Mouse (Mus musculus): ENCODE measurements around the gene Ywhae. TPM values are rescaled to one million over a fixed set of nuclear protein-coding genes. Genes with fewer than 3 reads are reported as not detected.
"Not testable (repeated sequence)": the region's sequence is repeated elsewhere in the genome, so short reads cannot be mapped to it uniquely, and the experiment has no call there.

Ywhae gene
- total RNA-seq (2022): 100 to 1,000 TPM; 471 to 532 (median 523) TPM

DNA sequence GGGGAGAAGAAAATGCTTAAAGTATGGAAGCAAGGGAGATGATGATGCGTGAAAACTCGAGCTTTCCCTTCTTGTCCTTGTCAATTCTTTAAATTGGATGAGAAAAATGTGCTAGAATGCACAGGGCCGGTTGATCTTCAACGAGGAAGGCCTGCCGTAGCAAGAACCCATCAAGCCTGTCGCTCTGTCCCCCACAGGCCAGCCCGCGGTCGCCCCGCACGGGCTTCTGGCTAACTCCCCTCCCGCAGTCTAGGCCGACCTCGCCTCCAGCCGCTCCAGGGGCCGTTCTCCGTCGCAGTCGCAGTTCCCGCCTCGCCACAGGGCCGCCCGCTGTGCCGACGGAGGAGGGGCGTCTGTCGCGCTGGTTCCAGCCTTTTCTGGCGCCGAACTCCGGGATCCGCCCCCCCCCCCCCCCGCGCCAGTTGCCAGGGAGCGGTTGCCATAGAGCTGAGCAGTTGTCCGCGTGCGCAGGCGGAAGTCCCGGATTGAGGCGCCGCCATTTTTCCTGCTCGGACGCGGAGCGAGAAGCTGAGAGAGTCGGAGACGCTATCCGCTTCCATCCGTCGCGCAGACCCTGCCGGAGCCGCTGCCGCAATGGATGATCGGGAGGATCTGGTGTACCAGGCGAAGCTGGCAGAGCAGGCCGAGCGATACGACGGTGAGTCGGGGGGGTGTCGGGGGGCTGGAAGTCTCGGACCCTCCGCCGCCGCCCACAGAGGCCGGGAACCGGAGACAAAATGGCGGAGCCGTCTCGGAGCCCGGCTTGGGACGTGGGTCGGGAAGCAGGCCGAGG lies at the start of gene Ywhae:
Gene Ywhae (plus strand): TSS at position 436 of the 793 bp plus-strand sequence.
- peak; percentile 91 for DNase-seq (ENCODE audit: low spot score)

DNA sequence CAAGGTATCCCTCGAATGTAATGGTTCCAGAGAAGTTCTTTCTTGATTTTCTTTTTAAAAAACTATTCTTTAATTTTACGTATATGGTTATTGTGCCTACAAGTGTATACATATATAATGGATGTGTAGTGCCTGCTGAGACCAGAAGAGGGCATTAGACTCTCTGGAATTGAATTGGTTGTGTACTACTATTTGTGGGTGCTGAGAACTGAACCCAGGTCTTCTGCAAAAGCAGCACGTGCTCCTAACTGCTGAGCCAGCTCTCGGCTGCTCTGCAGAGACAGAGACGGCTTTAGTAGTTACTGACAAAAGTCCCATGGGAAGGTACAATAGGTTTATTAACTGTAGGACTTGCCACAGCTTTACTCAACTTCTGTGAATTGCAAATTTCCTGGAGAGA lies 48.2 kb upstream of the Ywhae start:
- no peak for DNase-seq (ENCODE audit: low spot score)

DNA sequence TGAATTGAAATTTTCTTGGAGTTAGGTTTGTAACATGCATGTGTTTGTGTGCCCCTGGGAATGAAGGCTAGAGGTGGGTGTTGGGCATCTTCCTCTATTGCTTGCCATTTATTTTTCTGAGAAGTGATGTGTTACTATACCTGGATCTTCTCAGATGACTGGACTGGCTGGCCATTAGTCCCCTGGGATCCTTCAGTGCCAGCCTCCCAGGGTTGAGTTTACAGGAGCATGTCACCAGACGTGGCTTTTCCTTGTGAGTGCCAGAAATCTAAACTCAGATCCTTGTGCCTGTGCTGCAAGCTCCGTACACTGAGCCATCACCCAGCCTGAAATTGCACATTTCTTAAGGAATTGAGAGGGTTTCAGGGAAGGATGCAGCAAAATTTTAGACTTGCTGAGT lies 47.7 kb upstream of the Ywhae start:
- DNase-seq (ENCODE audit: low spot score): no peak

DNA sequence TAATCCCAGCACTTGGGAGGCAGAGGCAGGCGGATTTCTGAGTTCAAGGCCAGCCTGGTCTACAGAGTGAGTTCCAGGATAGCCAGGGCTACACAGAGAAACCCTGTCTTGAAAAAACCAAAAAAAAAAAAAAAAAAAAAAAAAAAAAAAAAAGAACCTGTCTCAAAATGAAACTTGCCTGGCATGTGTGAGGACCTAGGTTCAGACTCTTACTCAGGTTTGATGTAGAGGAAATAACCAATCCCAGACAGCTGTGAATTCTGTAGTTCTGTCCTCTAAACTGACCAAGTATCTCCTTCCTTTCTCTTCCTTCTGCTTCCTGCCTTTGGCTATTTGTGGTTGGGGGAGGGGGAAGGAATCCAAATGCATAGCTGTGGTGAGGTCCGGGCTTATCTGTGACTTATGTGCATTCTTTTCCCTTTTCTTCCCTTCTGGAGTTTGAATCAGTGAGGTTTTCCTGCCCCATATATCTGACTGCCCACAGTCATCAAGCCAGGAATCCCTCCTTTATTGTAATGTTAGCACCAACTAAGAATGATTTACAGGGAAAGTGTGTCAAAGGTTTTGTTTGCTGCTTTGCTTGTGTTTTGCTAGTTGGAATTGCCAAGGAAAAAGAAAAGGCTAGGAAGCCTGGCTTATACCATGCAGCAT lies 45.2 kb upstream of the Ywhae start:
- DNase-seq (ENCODE audit: low spot score): no peak

DNA sequence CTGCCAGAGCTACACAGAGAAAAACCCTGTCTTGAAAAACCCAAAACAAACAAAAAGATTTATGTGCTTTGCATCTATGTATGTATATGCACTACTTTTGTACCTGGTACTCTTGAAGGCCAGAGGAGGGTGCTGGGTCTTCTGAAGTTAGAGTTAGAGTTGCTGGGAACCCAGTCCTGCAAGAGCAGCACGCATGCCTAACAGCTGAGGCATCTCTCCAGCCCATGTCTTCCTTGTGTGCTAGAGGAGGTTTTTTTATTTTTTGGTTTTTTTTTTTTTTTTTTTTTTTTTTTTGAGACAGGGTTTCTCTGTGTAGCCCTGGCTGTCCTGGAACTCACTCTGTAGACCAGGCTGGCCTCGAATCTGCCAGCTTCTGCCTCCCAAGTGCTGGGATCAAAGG lies 44.5 kb upstream of the Ywhae start:
- no peak for DNase-seq (ENCODE audit: low spot score)

DNA sequence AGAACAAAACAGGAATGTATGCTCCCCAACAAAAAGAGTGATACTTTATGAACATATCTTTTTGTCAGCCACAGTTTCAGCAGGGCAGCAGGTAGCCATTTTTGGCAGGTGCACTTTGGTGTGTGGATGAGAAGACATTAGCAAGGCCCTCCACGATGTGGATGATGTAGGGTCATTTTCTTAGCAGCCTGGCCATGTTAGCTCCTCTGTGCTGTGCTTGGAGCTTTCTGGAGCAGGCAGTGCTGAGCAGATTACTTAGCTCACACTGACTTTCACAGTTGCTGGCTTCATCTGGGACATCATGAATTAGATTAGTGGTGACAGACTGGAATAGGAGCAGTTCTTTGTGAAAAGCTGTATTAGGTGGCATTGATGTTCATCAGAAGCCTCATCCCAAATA lies 42.7 kb upstream of the Ywhae start:
- no peak for DNase-seq (ENCODE audit: low spot score)

DNA sequence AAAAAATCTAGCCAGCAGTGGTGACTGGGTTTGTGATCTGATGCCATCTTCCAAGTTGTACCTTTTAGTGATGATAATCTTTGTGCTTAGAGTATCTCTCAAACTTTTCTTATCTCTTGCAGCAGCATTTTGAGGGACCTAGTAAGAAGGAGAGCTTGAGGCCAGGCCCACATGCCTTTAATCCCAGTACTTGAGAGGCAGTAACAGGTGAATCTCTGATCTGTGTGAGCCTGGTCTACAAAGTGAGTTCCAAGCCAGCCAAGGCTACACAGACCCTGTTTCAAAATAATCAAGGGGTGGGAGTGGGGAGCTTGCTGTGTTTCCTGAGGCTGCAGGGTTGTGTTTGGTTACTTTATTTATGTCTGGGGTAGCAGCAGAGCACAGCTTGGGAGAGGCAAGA lies 41.6 kb upstream of the Ywhae start:
- DNase-seq (ENCODE audit: low spot score): no peak

DNA sequence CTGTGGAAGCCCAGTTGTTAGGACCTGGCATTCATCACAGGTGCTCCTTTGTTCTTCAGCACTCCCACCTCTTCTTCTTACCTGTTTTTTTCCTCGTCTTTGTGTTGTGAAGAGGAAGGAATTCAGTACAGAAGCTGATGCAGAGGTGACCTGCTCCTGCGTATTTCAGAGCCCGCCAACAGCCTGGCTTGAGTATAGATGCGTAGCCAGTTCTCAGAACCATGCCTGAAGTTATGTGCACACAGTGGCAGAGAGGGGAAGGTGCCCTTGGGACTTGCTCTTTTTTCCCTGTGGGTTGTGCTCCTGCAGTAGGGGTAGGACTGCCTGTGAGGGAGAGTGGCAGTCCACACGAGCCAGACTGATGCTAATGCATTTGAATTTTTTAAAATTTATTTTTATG lies 39.1 kb upstream of the Ywhae start:
- DNase-seq (ENCODE audit: low spot score): no peak

DNA sequence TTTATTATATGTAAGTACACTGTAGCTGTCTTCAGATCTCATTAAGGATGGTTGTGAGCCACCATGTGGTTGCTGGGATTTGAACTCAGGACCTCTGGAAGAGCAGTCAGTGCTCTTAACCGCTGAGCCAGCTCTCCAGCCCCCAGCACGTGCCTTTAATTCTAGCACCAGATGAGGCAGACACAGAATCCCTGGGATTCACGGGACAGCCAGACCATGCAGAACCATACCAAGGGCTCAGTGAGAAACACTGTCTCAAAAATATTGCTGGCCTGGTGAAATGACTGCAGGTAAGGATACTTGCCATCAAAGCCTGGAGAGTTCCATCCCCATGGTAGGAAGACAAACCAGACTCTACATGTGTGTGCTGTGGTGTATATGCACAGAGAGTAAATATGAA lies 35.2 kb upstream of the Ywhae start:
- not testable (repeated sequence) for DNase-seq (ENCODE audit: low spot score)

DNA sequence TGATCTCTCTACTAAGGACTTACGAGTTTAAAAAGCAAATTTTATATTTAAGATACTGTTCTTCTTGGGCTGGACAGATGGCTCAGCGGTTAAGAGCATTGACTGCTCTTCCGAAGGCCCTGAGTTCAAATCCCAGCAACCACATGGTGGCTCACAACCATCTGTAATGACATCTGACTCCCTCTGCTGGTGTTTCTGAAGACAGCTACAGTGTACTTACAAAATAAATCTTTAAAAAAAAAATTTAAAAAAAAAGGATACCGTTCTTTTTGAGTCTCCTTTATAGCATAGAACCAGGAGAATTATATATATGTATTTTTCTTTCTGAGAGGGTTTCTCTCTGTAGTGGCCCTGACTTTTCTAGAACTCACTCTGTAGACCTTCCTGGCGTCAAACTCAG lies 32.1 kb upstream of the Ywhae start:
- DNase-seq (ENCODE audit: low spot score): no peak

DNA sequence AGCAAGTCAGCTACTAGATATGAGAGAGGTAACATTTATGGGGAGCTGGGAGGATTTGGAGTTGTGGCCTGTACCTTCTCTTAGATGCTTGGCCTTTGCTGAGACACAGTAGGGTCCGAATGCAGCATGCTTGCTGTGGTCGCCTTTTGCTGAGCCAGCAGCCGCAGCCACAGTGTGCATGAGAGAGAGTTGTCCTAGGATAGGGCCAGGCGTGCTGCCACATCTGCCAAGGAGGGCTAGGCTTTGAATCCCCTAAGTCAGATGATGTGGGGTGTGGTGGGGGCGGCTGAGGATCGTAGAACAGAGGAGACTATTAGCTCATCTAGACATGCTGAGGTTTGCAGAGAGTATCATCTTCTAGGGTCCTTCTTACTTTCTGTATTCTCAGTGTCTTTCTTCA lies 29.9 kb upstream of the Ywhae start:
- DNase-seq (ENCODE audit: low spot score): no peak

DNA sequence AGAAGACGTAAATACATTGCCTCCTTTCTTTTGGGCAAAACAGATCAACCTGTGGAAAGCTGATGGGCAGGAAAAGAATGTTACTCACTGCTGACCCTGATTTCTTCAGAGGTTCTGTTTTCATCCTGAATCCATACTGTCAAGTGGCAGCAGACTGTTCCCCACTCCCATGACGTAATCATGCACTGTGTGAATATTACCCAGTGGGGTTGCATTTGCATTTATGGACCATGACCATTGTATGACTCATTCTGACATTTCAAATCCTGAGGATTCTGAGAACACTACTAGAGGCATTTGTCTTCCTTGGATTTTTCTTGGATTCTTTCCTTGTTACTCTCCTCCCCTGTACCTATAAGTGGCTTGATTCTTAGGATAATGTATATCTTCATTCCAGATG lies 28.9 kb upstream of the Ywhae start:
- no peak for DNase-seq (ENCODE audit: low spot score)

DNA sequence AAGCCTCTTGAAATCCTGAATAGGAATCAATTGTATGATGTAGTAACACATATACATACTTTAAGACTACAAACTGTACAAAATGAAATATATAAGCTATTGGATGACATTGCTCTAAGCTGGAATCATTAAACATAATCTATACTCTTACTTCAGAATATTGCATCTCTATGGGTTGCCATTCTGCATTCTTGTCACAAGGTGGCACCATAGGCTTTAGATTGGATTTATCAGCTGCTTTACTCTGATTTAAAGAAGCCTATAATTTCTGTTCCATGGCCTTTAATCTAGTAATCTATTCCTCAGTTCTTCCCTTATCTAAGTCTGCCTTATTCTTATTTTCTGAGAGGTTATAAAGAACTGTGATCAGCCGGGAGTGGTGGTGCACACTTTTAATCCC lies 18.7 kb upstream of the Ywhae start:
- no peak for DNase-seq (ENCODE audit: low spot score)

DNA sequence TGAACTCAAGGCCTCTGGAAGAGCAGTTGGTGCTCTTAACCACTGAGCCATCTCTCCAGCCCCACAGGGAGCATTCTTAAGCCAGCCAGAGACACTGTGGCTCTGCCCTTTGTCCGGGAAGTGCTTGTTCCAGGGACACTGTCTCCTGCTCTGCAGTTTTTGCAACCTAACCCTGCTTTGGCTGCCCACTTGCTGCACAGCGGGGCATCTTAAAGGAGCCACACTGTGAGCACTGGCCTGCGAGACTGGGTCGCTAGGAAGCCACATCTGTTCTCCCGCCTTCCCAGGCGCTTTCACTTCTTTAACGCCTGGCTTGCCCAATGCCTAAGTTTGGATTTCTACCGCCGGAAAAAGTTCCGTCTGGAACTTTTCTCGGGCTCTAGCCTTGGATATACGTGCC lies 17.1 kb upstream of the Ywhae start:
- no peak for DNase-seq (ENCODE audit: low spot score)

DNA sequence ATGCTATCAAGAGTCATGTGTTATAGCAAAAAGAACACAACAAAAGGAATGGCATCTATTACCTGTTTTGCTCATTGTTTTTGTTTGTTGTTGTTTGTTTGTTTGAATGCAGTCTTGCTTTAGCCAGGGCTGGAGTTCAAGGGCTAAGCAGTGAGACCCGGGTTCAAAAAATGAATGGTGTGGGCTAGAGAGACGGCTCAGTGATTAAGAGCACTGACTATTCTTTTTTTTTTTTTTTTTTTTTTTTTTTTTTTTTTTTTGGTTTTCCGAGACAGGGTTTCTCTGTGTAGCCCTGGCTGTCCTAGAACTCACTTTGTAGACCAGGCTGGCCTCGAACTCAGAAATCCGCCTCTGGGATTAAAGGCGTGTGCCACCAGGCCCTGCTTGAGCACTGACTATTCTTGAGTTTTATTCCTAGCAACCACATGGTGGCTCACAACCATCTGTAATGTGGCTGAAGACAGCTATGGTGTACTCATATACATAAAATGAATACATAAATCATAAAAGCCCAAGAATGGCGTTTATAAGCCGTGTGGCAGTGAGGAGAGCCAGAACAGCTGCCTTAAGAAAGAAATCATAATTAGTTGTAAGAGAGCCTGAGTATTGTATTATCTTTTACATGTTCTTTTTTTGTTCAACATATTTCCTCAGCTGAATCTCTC lies 15.9 kb upstream of the Ywhae start:
- DNase-seq (ENCODE audit: low spot score): no peak

DNA sequence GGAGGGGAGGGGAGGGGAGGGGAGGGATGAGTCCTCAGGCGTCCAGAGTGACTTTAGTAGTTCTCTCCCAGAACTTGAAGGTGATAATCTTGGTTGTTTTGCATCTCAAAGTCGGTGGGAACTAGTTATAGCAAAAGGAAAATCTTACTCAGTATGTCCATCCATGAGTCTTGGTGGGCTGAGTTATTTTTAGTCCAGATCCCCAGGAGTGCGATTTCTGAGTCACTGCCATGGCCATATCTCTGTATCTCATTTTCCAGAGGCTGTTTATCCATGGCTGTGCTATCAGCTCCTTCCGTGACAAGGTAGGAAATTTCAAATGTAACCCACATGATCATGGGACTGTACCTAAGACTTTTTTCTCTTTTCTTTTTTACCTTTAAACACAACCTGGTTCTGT lies 10.3 kb upstream of the Ywhae start:
- DNase-seq (ENCODE audit: low spot score): no peak

DNA sequence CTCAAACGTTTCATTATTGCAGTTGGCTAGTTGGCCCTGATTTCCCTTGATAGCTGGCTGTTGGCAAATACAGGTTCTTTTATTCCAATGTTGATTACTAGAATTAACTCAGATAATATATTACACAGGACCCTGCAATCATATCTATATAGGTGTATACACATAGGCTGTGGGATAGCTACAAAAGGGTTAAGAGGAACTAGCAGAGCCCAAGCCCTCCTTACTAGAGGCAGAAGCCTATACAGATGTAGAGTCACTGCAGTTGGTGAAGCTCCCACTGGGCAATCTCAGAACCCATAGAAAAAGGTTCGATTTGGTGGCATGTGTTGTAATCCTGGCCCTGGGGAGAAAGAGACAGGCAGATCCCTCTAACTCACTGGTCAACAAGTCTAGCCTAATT lies 5.5 kb upstream of the Ywhae start:
- DNase-seq (ENCODE audit: low spot score): no peak

DNA sequence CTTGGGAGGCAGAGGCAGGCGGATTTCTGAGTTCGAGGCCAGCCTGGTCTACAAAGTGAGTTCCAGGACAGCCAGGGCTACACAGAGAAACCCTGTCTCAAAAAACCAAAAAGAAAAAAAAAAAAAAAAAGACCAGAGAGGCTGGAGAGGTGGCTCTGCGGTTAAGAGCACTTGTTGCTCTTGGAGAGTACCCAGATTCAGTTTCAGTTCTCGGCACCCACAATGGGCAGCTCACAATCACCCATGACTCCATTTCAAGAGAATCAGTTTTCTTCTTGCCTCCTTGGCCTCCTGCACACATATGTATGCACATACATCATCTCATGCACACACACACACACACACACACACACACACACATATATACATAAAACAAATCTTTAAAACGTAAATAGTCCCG lies 5.0 kb upstream of the Ywhae start:
- not testable (repeated sequence) for DNase-seq (ENCODE audit: low spot score)

DNA sequence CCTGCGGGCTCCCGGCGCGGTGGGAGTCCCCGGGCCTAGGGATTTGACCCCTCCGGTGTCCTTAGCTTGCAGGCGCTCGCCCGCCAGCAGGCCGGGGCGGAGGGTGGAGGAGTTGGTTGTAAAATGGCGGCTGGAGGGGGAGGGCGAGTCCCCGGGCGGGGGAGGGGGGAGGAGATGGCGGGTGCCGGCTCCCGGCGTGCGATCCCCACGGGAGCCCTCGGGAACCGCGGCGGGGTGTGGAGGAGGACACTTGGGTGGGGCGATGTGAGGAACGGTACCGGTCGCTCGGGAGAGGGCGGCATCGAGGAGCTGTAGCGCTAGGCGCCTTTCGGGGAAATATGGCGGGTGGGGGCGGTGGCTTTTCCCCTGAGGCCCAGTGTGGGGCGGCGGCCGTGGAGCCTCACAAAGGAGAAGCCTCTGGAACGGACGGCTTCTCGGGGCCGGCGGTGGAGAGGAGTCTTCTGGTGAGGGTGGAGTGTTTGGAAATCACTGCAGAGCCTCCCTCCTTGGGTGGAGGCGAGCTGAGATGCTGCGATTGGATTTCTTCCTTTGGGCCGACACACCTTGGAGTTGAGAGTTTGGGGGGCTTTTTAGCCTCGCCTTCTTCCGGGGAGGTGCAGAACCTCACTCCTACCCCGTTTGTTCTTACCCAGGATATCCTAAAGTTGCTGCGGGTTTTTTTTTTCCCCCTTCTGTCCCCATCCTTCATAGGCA lies 715 bp downstream of the Ywhae start:
- DNase-seq (ENCODE audit: low spot score): peak; percentile 78

DNA sequence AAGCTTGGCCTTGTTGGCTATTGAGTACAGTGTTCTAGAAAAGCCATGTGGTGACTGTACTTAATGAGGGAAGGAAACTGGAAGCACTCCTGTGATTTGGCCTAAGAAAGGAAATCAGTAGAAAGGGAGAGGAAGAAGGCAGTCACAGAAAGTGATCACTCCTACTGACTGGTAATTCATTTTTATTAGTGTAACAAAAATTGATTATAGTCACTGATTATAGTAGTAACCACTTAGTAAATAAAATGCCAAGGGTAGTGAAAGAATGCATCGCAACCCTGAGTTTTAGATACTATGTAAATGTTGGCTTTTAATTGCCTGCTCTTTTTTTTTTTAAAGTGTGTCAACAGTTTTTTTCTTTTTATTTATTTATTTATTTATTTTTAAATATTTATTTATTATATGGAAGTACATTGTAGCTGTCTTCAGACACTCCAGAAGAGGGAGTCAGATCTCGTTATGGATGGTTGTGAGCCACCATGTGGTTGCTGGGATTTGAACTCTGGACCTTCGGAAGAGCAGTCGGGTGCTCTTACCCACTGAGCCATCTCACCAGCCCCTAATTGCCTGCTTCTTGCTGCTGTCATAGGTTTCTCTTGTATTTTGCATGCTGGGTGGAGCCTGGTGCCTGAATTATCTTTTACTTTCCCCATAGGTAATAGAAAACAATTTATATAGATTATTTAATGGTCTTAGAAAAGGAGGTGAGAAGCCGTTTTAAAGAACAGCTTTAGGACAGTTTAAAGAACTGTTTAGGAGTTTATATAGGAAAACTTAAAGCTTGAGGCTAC lies 3.0 kb downstream of the Ywhae start:
- no peak for DNase-seq (ENCODE audit: low spot score)

DNA sequence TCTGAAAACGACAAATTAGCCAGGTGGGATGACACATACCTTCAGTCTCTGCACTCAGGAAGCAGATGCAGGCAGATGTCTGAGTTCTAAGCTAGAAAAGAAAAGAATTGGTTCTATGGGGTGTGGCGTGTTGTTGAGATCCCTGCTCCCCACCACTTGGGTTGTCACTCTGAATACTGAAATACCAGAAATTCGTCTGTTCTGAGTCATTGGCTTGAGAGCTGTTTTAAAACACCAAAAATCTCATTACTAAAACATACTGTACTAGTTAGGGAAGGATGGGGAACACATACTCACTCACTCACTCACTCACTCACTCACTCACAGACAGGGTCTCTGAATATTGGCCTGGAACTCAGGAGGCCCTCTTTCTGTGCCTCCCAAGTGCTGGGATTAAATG lies 4.3 kb downstream of the Ywhae start:
- no peak for DNase-seq (ENCODE audit: low spot score)

All from heart, adult 8-10 months (tissue).